8 mouse cellular contexts compared by ENCODE assay signal in genomic region chr15:9094366-9094750, GRCm38 (mm10). TPM values are rescaled to one million over a fixed set of nuclear protein-coding genes. Genes with fewer than 3 reads are reported as not detected.
DNase-seq lines count a peak whose midpoint lies in the region; ATAC-seq and TF ChIP-seq lines count a peak whose summit lies in the region.

No protein-coding gene starts in this region.

- DNase-seq in heart, adult 9 months (ENCODE audit: low spot score in 2 of 2): no peak
- peak; percentile 81 for DNase-seq in yolk sac, embryonic 10.5 days (ENCODE audit: low spot score)
- no peak for DNase-seq in thymus, adult 2 months

- TF ChIP-seq POLR2A in thymus, adult 2 months (IDR thresholded peaks at IDR 0.05; ENCODE audit: control insufficient read depth, extremely low read depth, insufficient read depth, low read length, poor library complexity): no peak

- no peak overlapping the region for H3K9ac ChIP-seq in heart, embryonic 11.5 days (ENCODE audit: low read depth, low read length)
- H3K9ac ChIP-seq in embryonic facial prominence, embryonic 12.5 days: no peak overlapping the region
- H3K9ac ChIP-seq in hindbrain, embryonic 12.5 days: no peak overlapping the region
- no peak overlapping the region for H3K9ac ChIP-seq in limb, embryonic 12.5 days (replicated peaks)
- H3K9ac ChIP-seq in midbrain, embryonic 12.5 days (replicated peaks): no peak overlapping the region; the same call in 1 of the 2 replicates

- H3K4me2 ChIP-seq in heart, embryonic 11.5 days: peak overlapping the region; percentile 37
- H3K4me2 ChIP-seq in embryonic facial prominence, embryonic 12.5 days (replicated peaks): peak overlapping the region; percentile 35
- peak overlapping the region; percentile 29 for H3K4me2 ChIP-seq in hindbrain, embryonic 12.5 days (replicated peaks)
- peak overlapping the region; percentile 7; the same call in 1 of the 2 replicates for H3K4me2 ChIP-seq in limb, embryonic 12.5 days
- peak overlapping the region; percentile 23 for H3K4me2 ChIP-seq in midbrain, embryonic 12.5 days (replicated peaks)

- WGBS in heart, embryonic 11.5 days (ENCODE audit: insufficient replicate concordance): 11% methylated on average over 13 of the region's 13 CpGs
- WGBS in embryonic facial prominence, embryonic 12.5 days: 10% methylated on average over 13 of the region's 13 CpGs
- WGBS in hindbrain, embryonic 12.5 days: 18% methylated on average over 13 of the region's 13 CpGs
- WGBS in limb, embryonic 12.5 days: 24% methylated on average over 13 of the region's 13 CpGs
- WGBS in midbrain, embryonic 12.5 days: 26% methylated on average over 13 of the region's 13 CpGs
- WGBS in thymus, adult 2 months: 93% methylated on average over 13 of the region's 13 CpGs

- peaks cover 3% of the 10 kb centered on the region; the same call in 1 of the 2 replicates for H3K36me3 ChIP-seq in heart, embryonic 11.5 days (ENCODE audit: control insufficient read depth, insufficient read depth, low read length)
- peaks cover 24% of the 10 kb centered on the region for H3K36me3 ChIP-seq in embryonic facial prominence, embryonic 12.5 days
- peaks cover 20% of the 10 kb centered on the region for H3K36me3 ChIP-seq in hindbrain, embryonic 12.5 days
- H3K36me3 ChIP-seq in limb, embryonic 12.5 days: peaks cover 64% of the 10 kb centered on the region
- peaks cover 28% of the 10 kb centered on the region for H3K36me3 ChIP-seq in midbrain, embryonic 12.5 days
- peaks cover 23% of the 10 kb centered on the region for H3K36me3 ChIP-seq in thymus, adult 2 months (ENCODE audit: control insufficient read depth, insufficient read depth, low read length)

- no peak overlapping the region for H3K4me3 ChIP-seq in heart, embryonic 11.5 days (ENCODE audit: low read depth, low read length)
- H3K4me3 ChIP-seq in embryonic facial prominence, embryonic 12.5 days: no peak overlapping the region
- H3K4me3 ChIP-seq in hindbrain, embryonic 12.5 days: no peak overlapping the region
- no peak overlapping the region for H3K4me3 ChIP-seq in limb, embryonic 12.5 days (replicated peaks)
- no peak overlapping the region for H3K4me3 ChIP-seq in midbrain, embryonic 12.5 days
- H3K4me3 ChIP-seq in thymus, adult 2 months (ENCODE audit: control insufficient read depth, insufficient read depth, low read length): no peak overlapping the region

- peaks cover 22% of the 10 kb centered on the region for H3K4me1 ChIP-seq in heart, embryonic 11.5 days (ENCODE audit: control insufficient read depth, insufficient read depth, low read length)
- H3K4me1 ChIP-seq in embryonic facial prominence, embryonic 12.5 days: peaks cover 10% of the 10 kb centered on the region
- H3K4me1 ChIP-seq in hindbrain, embryonic 12.5 days: peaks cover 9% of the 10 kb centered on the region
- H3K4me1 ChIP-seq in limb, embryonic 12.5 days (replicated peaks): peaks cover 9% of the 10 kb centered on the region
- peaks cover 10% of the 10 kb centered on the region for H3K4me1 ChIP-seq in midbrain, embryonic 12.5 days
- H3K4me1 ChIP-seq in thymus, adult 2 months (replicated peaks; ENCODE audit: control insufficient read depth, insufficient read depth, low read length): no peaks in the 10 kb centered on the region

- TF ChIP-seq CTCF in thymus, adult 2 months (IDR thresholded peaks at IDR 0.05; ENCODE audit: borderline replicate concordance, control insufficient read depth, extremely low read depth, insufficient read depth, low read length, poor library complexity): no peak

- H3K9me3 ChIP-seq in heart, embryonic 11.5 days (replicated peaks; ENCODE audit: control insufficient read depth, low read length): no peaks in the 10 kb centered on the region
- H3K9me3 ChIP-seq in embryonic facial prominence, embryonic 12.5 days: no peaks in the 10 kb centered on the region
- H3K9me3 ChIP-seq in hindbrain, embryonic 12.5 days (replicated peaks): no peaks in the 10 kb centered on the region
- no peaks in the 10 kb centered on the region for H3K9me3 ChIP-seq in limb, embryonic 12.5 days
- no peaks in the 10 kb centered on the region for H3K9me3 ChIP-seq in midbrain, embryonic 12.5 days

- H3K27me3 ChIP-seq in heart, embryonic 11.5 days (ENCODE audit: control insufficient read depth, insufficient read depth, low read length): no peaks in the 10 kb centered on the region
- H3K27me3 ChIP-seq in embryonic facial prominence, embryonic 12.5 days: no peaks in the 10 kb centered on the region
- H3K27me3 ChIP-seq in hindbrain, embryonic 12.5 days: no peaks in the 10 kb centered on the region
- no peaks in the 10 kb centered on the region for H3K27me3 ChIP-seq in limb, embryonic 12.5 days
- no peaks in the 10 kb centered on the region for H3K27me3 ChIP-seq in midbrain, embryonic 12.5 days
- H3K27me3 ChIP-seq in thymus, adult 2 months (ENCODE audit: control insufficient read depth, insufficient read depth, low read length): no peaks in the 10 kb centered on the region

- peak overlapping the region; percentile 47; the same call in 1 of the 2 replicates for H3K27ac ChIP-seq in heart, embryonic 11.5 days (ENCODE audit: low read depth, low read length)
- H3K27ac ChIP-seq in embryonic facial prominence, embryonic 12.5 days: no peak overlapping the region
- 0 out of 2 replicates have a peak overlapping the region, but pooled peaks have one; percentile 17 for H3K27ac ChIP-seq in hindbrain, embryonic 12.5 days
- no peak overlapping the region for H3K27ac ChIP-seq in limb, embryonic 12.5 days
- H3K27ac ChIP-seq in midbrain, embryonic 12.5 days (replicated peaks): no peak overlapping the region
- H3K27ac ChIP-seq in thymus, adult 2 months (ENCODE audit: control insufficient read depth, insufficient read depth, low read length): no peak overlapping the region

- ATAC-seq in heart, embryonic 11.5 days (replicated peaks; ENCODE audit: insufficient number of reproducible peaks, low FRiP score, low TSS enrichment): peak; percentile 88
- ATAC-seq in embryonic facial prominence, embryonic 12.5 days (ENCODE audit: insufficient number of reproducible peaks, insufficient read depth, low FRiP score, low TSS enrichment): peak; percentile 69
- ATAC-seq in hindbrain, embryonic 12.5 days (ENCODE audit: low FRiP score): peak; percentile 94
- peak; percentile 87; the same call in 1 of the 2 replicates for ATAC-seq in limb, embryonic 12.5 days (ENCODE audit: insufficient number of reproducible peaks, insufficient read depth, low FRiP score, low TSS enrichment, low read depth)
- ATAC-seq in midbrain, embryonic 12.5 days (ENCODE audit: low FRiP score, low read depth): peak; percentile 96

RNA-seq across cellular contexts. Expression of gene Nadk2, which starts 23.3 kb away (rescaled TPM):
- 57.1 and 65.3 TPM in 2 replicates for polyA plus RNA-seq in heart, embryonic 11.5 days (2014; fragmentation: Nextera tagmentation; extraction: Ambion mirVana)
- polyA plus RNA-seq in embryonic facial prominence, embryonic 12.5 days (2016; fragmentation: Nextera tagmentation; extraction: Ambion mirVana): 36.5 and 41.4 TPM in 2 replicates
- polyA plus RNA-seq in hindbrain, embryonic 12.5 days (2016; fragmentation: Nextera tagmentation; extraction: Ambion mirVana): 39.0 and 43.1 TPM in 2 replicates
- polyA plus RNA-seq in limb, embryonic 12.5 days (2016; fragmentation: Nextera tagmentation; extraction: Ambion mirVana): 33.8 and 34.7 TPM in 2 replicates
- polyA plus RNA-seq in midbrain, embryonic 12.5 days (2016; fragmentation: Nextera tagmentation; extraction: Ambion mirVana): 35.3 and 36.5 TPM in 2 replicates
- polyA plus RNA-seq in thymus, adult 2 months (2012; rRNA removed): 14.1 and 15.3 TPM in 2 replicates

RNA-seq across cellular contexts. Expression of gene Lmbrd2, which starts 46.0 kb away (rescaled TPM):
- 3.4 and 4.3 TPM in 2 replicates for polyA plus RNA-seq in heart, embryonic 11.5 days (2014; fragmentation: Nextera tagmentation; extraction: Ambion mirVana)
- 2.5 and 4.0 TPM in 2 replicates for polyA plus RNA-seq in embryonic facial prominence, embryonic 12.5 days (2016; fragmentation: Nextera tagmentation; extraction: Ambion mirVana)
- 3.0 and 3.4 TPM in 2 replicates for polyA plus RNA-seq in hindbrain, embryonic 12.5 days (2016; fragmentation: Nextera tagmentation; extraction: Ambion mirVana)
- 3.4 and 3.5 TPM in 2 replicates for polyA plus RNA-seq in limb, embryonic 12.5 days (2016; fragmentation: Nextera tagmentation; extraction: Ambion mirVana)
- polyA plus RNA-seq in midbrain, embryonic 12.5 days (2016; fragmentation: Nextera tagmentation; extraction: Ambion mirVana): 3.4 and 3.5 TPM in 2 replicates
- polyA plus RNA-seq in thymus, adult 2 months (2012; rRNA removed): 10.0 and 12.3 TPM in 2 replicates

Comparison
In these comparisons a context has a peak if more than half of its experiments do, and no peak if none do; other contexts are left out.
1. H3K27ac ChIP-seq: peak in heart, embryonic 11.5 days (single experiment) and hindbrain, embryonic 12.5 days (single experiment); none in embryonic facial prominence, embryonic 12.5 days (single experiment), limb, embryonic 12.5 days (single experiment), midbrain, embryonic 12.5 days (single experiment) and thymus, adult 2 months (single experiment).
2. Peak in every context shown above with its lines, with median percentiles within 50 percentile points of each other: ATAC-seq and H3K4me2 ChIP-seq.